Mouse (Mus musculus): Measurements from ENCODE around the gene Rps17. TPM values are rescaled to one million over a fixed set of nuclear protein-coding genes. Genes with fewer than 3 reads are reported as not detected.
A peak's percentile ranks its signal among the peaks of the same experiment; 100 is the strongest.

The Rps17 gene
- polyA plus RNA-seq, 1 experiment: 1,555 TPM

GRCm38 (mm10) chr7:81311581-81311980 lies 33.5 kb downstream of the Rps17 start:
- Histone ChIP-seq H3K4me1 (ENCODE audit: control insufficient read depth, insufficient read depth, low read length) (peaks cover 13% of the 10 kb centered on the region), H3K4me3 (ENCODE audit: insufficient read depth, low read length) (no peak overlapping the region), H3K27ac (ENCODE audit: insufficient read depth, low read depth, low read length) (no peak overlapping the region)
- no peak for TF ChIP-seq CTCF (IDR thresholded peaks at IDR 0.05; ENCODE audit: low read depth, low read length)
- no peak for TF ChIP-seq POLR2A (IDR thresholded peaks at IDR 0.05; ENCODE audit: borderline replicate concordance, low read depth, low read length)

- no peak for TF ChIP-seq CTCF (IDR thresholded peaks at IDR 0.05; ENCODE audit: low read depth, low read length)
- no peak for TF ChIP-seq POLR2A (IDR thresholded peaks at IDR 0.05; ENCODE audit: borderline replicate concordance, low read depth, low read length)
- H3K27ac ChIP-seq (ENCODE audit: insufficient read depth, low read depth, low read length): no peak overlapping the region
- peaks cover 13% of the 10 kb centered on the region for H3K4me1 ChIP-seq (ENCODE audit: control insufficient read depth, insufficient read depth, low read length)
- H3K4me3 ChIP-seq (ENCODE audit: insufficient read depth, low read length): no peak overlapping the region
Measured at GRCm38 (mm10) chr7:81311130-81311529, 33.9 kb downstream of the Rps17 start.

- Histone ChIP-seq H3K4me1 (ENCODE audit: control insufficient read depth, insufficient read depth, low read length) (peaks cover 15% of the 10 kb centered on the region), H3K27ac (ENCODE audit: insufficient read depth, low read depth, low read length) (no peak overlapping the region), H3K4me3 (ENCODE audit: insufficient read depth, low read length) (no peak overlapping the region)
- TF ChIP-seq CTCF (IDR thresholded peaks at IDR 0.05; ENCODE audit: low read depth, low read length): no peak
- TF ChIP-seq POLR2A (IDR thresholded peaks at IDR 0.05; ENCODE audit: borderline replicate concordance, low read depth, low read length): no peak
Measured at GRCm38 (mm10) chr7:81309247-81309646, 35.8 kb downstream of the Rps17 start.

- no peak overlapping the region for H3K4me3 ChIP-seq (ENCODE audit: insufficient read depth, low read length)
Measured at GRCm38 (mm10) chr7:81307735-81308134, 37.3 kb downstream of the Rps17 start.

GRCm38 (mm10) chr7:81304675-81305074 lies 40.4 kb downstream of the Rps17 start:
- H3K4me3 ChIP-seq (ENCODE audit: insufficient read depth, low read length): no peak overlapping the region
- no peak for TF ChIP-seq POLR2A (IDR thresholded peaks at IDR 0.05; ENCODE audit: borderline replicate concordance, low read depth, low read length)
- TF ChIP-seq CTCF (IDR thresholded peaks at IDR 0.05; ENCODE audit: low read depth, low read length): no peak
- peaks cover 21% of the 10 kb centered on the region for H3K4me1 ChIP-seq (ENCODE audit: control insufficient read depth, insufficient read depth, low read length)
- H3K27ac ChIP-seq (ENCODE audit: insufficient read depth, low read depth, low read length): no peak overlapping the region

More at GRCm38 (mm10) chr7:81307735-81308134, 37.3 kb downstream of the Rps17 start:
- peaks cover 21% of the 10 kb centered on the region for H3K4me1 ChIP-seq (ENCODE audit: control insufficient read depth, insufficient read depth, low read length)
- no peak for TF ChIP-seq POLR2A (IDR thresholded peaks at IDR 0.05; ENCODE audit: borderline replicate concordance, low read depth, low read length)
- TF ChIP-seq CTCF (IDR thresholded peaks at IDR 0.05; ENCODE audit: low read depth, low read length): no peak
- H3K27ac ChIP-seq (ENCODE audit: insufficient read depth, low read depth, low read length): peak overlapping the region; percentile 21; the same call in 1 of the 2 replicates

GRCm38 (mm10) chr7:81304100-81304499 lies 41.0 kb downstream of the Rps17 start:
- TF ChIP-seq POLR2A (IDR thresholded peaks at IDR 0.05; ENCODE audit: borderline replicate concordance, low read depth, low read length) (no peak), CTCF (IDR thresholded peaks at IDR 0.05; ENCODE audit: low read depth, low read length) (no peak)
- Histone ChIP-seq H3K4me3 (ENCODE audit: insufficient read depth, low read length) (no peak overlapping the region), H3K4me1 (ENCODE audit: control insufficient read depth, insufficient read depth, low read length) (peaks cover 26% of the 10 kb centered on the region), H3K27ac (ENCODE audit: insufficient read depth, low read depth, low read length) (no peak overlapping the region)

- TF ChIP-seq CTCF (IDR thresholded peaks at IDR 0.05; ENCODE audit: low read depth, low read length): peak; percentile 58
- TF ChIP-seq POLR2A (IDR thresholded peaks at IDR 0.05; ENCODE audit: borderline replicate concordance, low read depth, low read length): no peak
- peaks cover 28% of the 10 kb centered on the region for H3K4me1 ChIP-seq (ENCODE audit: control insufficient read depth, insufficient read depth, low read length)
- H3K4me3 ChIP-seq (ENCODE audit: insufficient read depth, low read length): no peak overlapping the region
- H3K27ac ChIP-seq (ENCODE audit: insufficient read depth, low read depth, low read length): no peak overlapping the region
Measured at GRCm38 (mm10) chr7:81303682-81304081, 41.4 kb downstream of the Rps17 start.

- H3K4me1 ChIP-seq (ENCODE audit: control insufficient read depth, insufficient read depth, low read length): peaks cover 22% of the 10 kb centered on the region
- no peak overlapping the region for H3K4me3 ChIP-seq (ENCODE audit: insufficient read depth, low read length)
- H3K27ac ChIP-seq (ENCODE audit: insufficient read depth, low read depth, low read length): no peak overlapping the region
- TF ChIP-seq POLR2A (IDR thresholded peaks at IDR 0.05; ENCODE audit: borderline replicate concordance, low read depth, low read length): no peak
- no peak for TF ChIP-seq CTCF (IDR thresholded peaks at IDR 0.05; ENCODE audit: low read depth, low read length)
Measured at GRCm38 (mm10) chr7:81301323-81301722, 43.7 kb downstream of the Rps17 start.

- H3K4me1 ChIP-seq (ENCODE audit: control insufficient read depth, insufficient read depth, low read length): peaks cover 21% of the 10 kb centered on the region
- TF ChIP-seq CTCF (IDR thresholded peaks at IDR 0.05; ENCODE audit: low read depth, low read length): no peak
- TF ChIP-seq POLR2A (IDR thresholded peaks at IDR 0.05; ENCODE audit: borderline replicate concordance, low read depth, low read length): no peak
- H3K4me3 ChIP-seq (ENCODE audit: insufficient read depth, low read length): no peak overlapping the region
- H3K27ac ChIP-seq (ENCODE audit: insufficient read depth, low read depth, low read length): no peak overlapping the region
Measured at GRCm38 (mm10) chr7:81298206-81298605, 46.8 kb downstream of the Rps17 start.

GRCm38 (mm10) chr7:81295169-81295568 lies 49.9 kb downstream of the Rps17 start:
- TF ChIP-seq POLR2A (IDR thresholded peaks at IDR 0.05; ENCODE audit: borderline replicate concordance, low read depth, low read length): no peak
- TF ChIP-seq CTCF (IDR thresholded peaks at IDR 0.05; ENCODE audit: low read depth, low read length): no peak
- no peak overlapping the region for H3K4me3 ChIP-seq (ENCODE audit: insufficient read depth, low read length)
- H3K27ac ChIP-seq (ENCODE audit: insufficient read depth, low read depth, low read length): no peak overlapping the region
- peaks cover 34% of the 10 kb centered on the region for H3K4me1 ChIP-seq (ENCODE audit: control insufficient read depth, insufficient read depth, low read length)

Other genes starting within 250 kb of the Rps17 start
- not detected in 2 replicates for gene Slc28a1, start 230.5 kb downstream of the Rps17 start, polyA plus RNA-seq (2012; ENCODE audit: insufficient read depth, insufficient read length, missing spikeins)
- 26.5 and 31.7 TPM in 2 replicates for gene Pde8a, start 131.7 kb downstream of the Rps17 start, polyA plus RNA-seq (2012; ENCODE audit: insufficient read depth, insufficient read length, missing spikeins)
- gene Cpeb1, start 110.2 kb upstream of the Rps17 start, polyA plus RNA-seq (2012; ENCODE audit: insufficient read depth, insufficient read length, missing spikeins): 0.97 and 1.1 TPM in 2 replicates
- gene Ap3b2, start 148.7 kb upstream of the Rps17 start, polyA plus RNA-seq (2012; ENCODE audit: insufficient read depth, insufficient read length, missing spikeins): not detected in 2 replicates
- not detected in 2 replicates for gene BC048679, start 153.0 kb upstream of the Rps17 start, polyA plus RNA-seq (2012; ENCODE audit: insufficient read depth, insufficient read length, missing spikeins)
- 0.32 and 0.40 TPM in 2 replicates for gene Fsd2, start 221.7 kb upstream of the Rps17 start, polyA plus RNA-seq (2012; ENCODE audit: insufficient read depth, insufficient read length, missing spikeins)
- 13.4 and 15.8 TPM in 2 replicates for gene Whamm, start 226.0 kb upstream of the Rps17 start, polyA plus RNA-seq (2012; ENCODE audit: insufficient read depth, insufficient read length, missing spikeins)